Mouse (Mus musculus): ENCODE measurements around the gene Lrrc25. TPM values are rescaled to one million over a fixed set of nuclear protein-coding genes. Genes with fewer than 3 reads are reported as not detected.

Lrrc25 gene
- polyA plus RNA-seq, 2 experiments, result 3.2 to 3.5 TPM

- DNase-seq (ENCODE audit: low spot score), result no peak
- no peak overlapping the region for H3K9ac ChIP-seq (ENCODE audit: low read depth, low read length, severe bottlenecking)
- no peaks in the 10 kb centered on the region for H3K9me3 ChIP-seq (ENCODE audit: control insufficient read depth, low read length)
- H3K4me2 ChIP-seq (replicated peaks; ENCODE audit: low read depth, low read length, severe bottlenecking), result no peak overlapping the region
- H3K36me3 ChIP-seq (ENCODE audit: control insufficient read depth, insufficient read depth, low read length), result peaks cover 47% of the 10 kb centered on the region
- no peaks in the 10 kb centered on the region for H3K27me3 ChIP-seq (ENCODE audit: control insufficient read depth, insufficient read depth, low read length)
- WGBS, result 64% methylated on average over 3 of the region's 3 CpGs
- 0 out of 2 replicates have a peak overlapping the region, but pooled peaks have one; percentile 61 for H3K27ac ChIP-seq (replicated peaks; ENCODE audit: low read depth, low read length)
- no peak for ATAC-seq (ENCODE audit: low FRiP score, low read depth)
- TF ChIP-seq POLR2A (IDR thresholded peaks at IDR 0.05; ENCODE audit: borderline replicate concordance, extremely low read depth, insufficient read depth, insufficient read length), result no peak
- peaks cover 29% of the 10 kb centered on the region for H3K4me1 ChIP-seq (ENCODE audit: control insufficient read depth, insufficient read depth, low read length)
- no peak overlapping the region for H3K4me3 ChIP-seq (replicated peaks; ENCODE audit: low read length)
Measured at GRCm38 (mm10) chr8:70648921-70649320, 33.0 kb downstream of the Lrrc25 start.

GRCm38 (mm10) chr8:70649324-70649723, 33.4 kb downstream of the Lrrc25 start:
- H3K36me3 ChIP-seq (ENCODE audit: control insufficient read depth, insufficient read depth, low read length), result peaks cover 51% of the 10 kb centered on the region
- H3K4me1 ChIP-seq (ENCODE audit: control insufficient read depth, insufficient read depth, low read length), result peaks cover 29% of the 10 kb centered on the region
- TF ChIP-seq POLR2A (IDR thresholded peaks at IDR 0.05; ENCODE audit: borderline replicate concordance, extremely low read depth, insufficient read depth, insufficient read length), result no peak
- 70% methylated on average over 4 of the region's 4 CpGs for WGBS
- peak; percentile 16; the same call in 1 of the 2 replicates for ATAC-seq (ENCODE audit: low FRiP score, low read depth)
- no peak overlapping the region for H3K4me2 ChIP-seq (replicated peaks; ENCODE audit: low read depth, low read length, severe bottlenecking)
- peak; percentile 86 for DNase-seq (ENCODE audit: low spot score)
- no peaks in the 10 kb centered on the region for H3K27me3 ChIP-seq (ENCODE audit: control insufficient read depth, insufficient read depth, low read length)
- H3K9ac ChIP-seq (ENCODE audit: low read depth, low read length, severe bottlenecking), result no peak overlapping the region
- H3K4me3 ChIP-seq (replicated peaks; ENCODE audit: low read length), result no peak overlapping the region
- no peaks in the 10 kb centered on the region for H3K9me3 ChIP-seq (ENCODE audit: control insufficient read depth, low read length)
- H3K27ac ChIP-seq (replicated peaks; ENCODE audit: low read depth, low read length), result peak overlapping the region; percentile 61; the same call in 1 of the 2 replicates

DNA sequence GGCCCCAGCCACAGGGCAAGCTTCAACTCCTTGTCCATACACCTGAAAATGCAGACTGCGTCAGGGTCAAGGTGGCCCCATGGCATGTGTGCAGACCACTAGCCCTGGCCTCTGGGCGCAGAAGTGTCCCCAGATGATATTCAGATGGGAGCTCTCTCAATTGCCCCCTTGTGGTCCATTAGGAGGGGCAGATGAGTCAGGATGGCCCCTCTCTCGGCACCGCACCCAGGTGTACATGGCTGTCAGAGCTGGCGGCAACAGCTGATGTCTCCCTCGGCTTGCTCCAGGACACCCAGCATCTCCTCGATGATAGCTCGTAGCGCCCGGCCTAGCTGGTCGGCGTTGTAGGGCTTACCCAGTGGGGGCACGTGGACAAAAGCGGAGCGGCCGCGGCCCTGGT, 34.4 kb downstream of the Lrrc25 start:
- no peak overlapping the region for H3K9ac ChIP-seq (ENCODE audit: low read depth, low read length, severe bottlenecking)
- TF ChIP-seq POLR2A (IDR thresholded peaks at IDR 0.05; ENCODE audit: borderline replicate concordance, extremely low read depth, insufficient read depth, insufficient read length), result no peak
- H3K9me3 ChIP-seq (ENCODE audit: control insufficient read depth, low read length), result no peaks in the 10 kb centered on the region
- DNase-seq (ENCODE audit: low spot score) (no peak), ATAC-seq (ENCODE audit: low FRiP score, low read depth) (no peak)
- H3K4me1 ChIP-seq (ENCODE audit: control insufficient read depth, insufficient read depth, low read length), result peaks cover 29% of the 10 kb centered on the region
- no peak overlapping the region for H3K27ac ChIP-seq (replicated peaks; ENCODE audit: low read depth, low read length)
- H3K4me3 ChIP-seq (replicated peaks; ENCODE audit: low read length), result no peak overlapping the region
- no peak overlapping the region for H3K4me2 ChIP-seq (replicated peaks; ENCODE audit: low read depth, low read length, severe bottlenecking)
- H3K36me3 ChIP-seq (ENCODE audit: control insufficient read depth, insufficient read depth, low read length), result peaks cover 59% of the 10 kb centered on the region
- 92% methylated on average over 17 of the region's 17 CpGs for WGBS
- no peaks in the 10 kb centered on the region for H3K27me3 ChIP-seq (ENCODE audit: control insufficient read depth, insufficient read depth, low read length)

DNA sequence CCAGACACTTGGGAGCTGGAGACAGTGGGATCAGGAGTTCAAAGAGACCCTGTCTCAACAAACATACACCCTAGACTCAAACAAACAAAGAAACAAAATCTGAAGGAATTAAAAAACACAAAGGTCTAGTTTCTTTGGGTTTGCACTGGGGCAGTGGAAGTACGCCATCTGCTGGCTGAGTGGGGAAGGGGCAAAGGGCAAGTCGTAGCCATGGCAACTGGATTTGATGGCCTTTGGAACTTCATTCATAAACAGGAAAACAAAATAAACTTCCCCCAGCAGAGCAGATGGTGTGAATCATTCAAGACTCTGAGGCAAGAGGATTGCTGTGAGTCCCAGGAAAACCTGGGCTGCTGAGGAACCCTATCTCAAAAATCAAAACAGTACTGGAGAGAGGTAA, 37.3 kb downstream of the Lrrc25 start:
- TF ChIP-seq POLR2A (IDR thresholded peaks at IDR 0.05; ENCODE audit: borderline replicate concordance, extremely low read depth, insufficient read depth, insufficient read length), result no peak
- peaks cover 73% of the 10 kb centered on the region for H3K36me3 ChIP-seq (ENCODE audit: control insufficient read depth, insufficient read depth, low read length)

DNA sequence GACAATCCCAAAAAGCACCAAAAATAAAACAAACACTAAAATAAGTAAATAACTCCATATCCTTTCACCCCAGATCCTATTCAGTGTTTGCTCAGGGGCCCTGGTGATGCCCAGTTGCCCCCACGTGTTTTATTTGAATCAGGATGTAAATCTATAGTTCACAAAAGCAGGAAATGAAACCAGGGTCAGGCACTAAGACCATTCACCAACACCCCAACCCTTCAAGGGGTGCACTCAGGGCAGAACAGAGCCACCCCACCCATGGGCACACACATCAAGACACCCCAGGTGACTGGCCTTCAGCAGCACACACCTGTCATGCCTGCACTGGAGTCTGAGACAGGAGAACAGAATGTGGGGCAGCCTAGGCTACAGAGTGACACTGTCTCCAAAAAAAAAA, 38.2 kb downstream of the Lrrc25 start:
- TF ChIP-seq POLR2A (IDR thresholded peaks at IDR 0.05; ENCODE audit: borderline replicate concordance, extremely low read depth, insufficient read depth, insufficient read length), result no peak
- no peaks in the 10 kb centered on the region for H3K27me3 ChIP-seq (ENCODE audit: control insufficient read depth, insufficient read depth, low read length)
- H3K9ac ChIP-seq (ENCODE audit: low read depth, low read length, severe bottlenecking), result no peak overlapping the region
- H3K27ac ChIP-seq (replicated peaks; ENCODE audit: low read depth, low read length), result no peak overlapping the region
- H3K4me2 ChIP-seq (replicated peaks; ENCODE audit: low read depth, low read length, severe bottlenecking), result no peak overlapping the region
- no peak overlapping the region for H3K4me3 ChIP-seq (replicated peaks; ENCODE audit: low read length)
- H3K36me3 ChIP-seq (ENCODE audit: control insufficient read depth, insufficient read depth, low read length), result peaks cover 69% of the 10 kb centered on the region
- DNase-seq (ENCODE audit: low spot score) (no peak), ATAC-seq (ENCODE audit: low FRiP score, low read depth) (no peak)
- 76% methylated on average over 1 of the region's 1 CpGs for WGBS
- H3K4me1 ChIP-seq (ENCODE audit: control insufficient read depth, insufficient read depth, low read length), result peaks cover 13% of the 10 kb centered on the region
- no peaks in the 10 kb centered on the region for H3K9me3 ChIP-seq (ENCODE audit: control insufficient read depth, low read length)

More for the DNA sequence above, 37.3 kb downstream of the Lrrc25 start:
- Histone ChIP-seq H3K4me2 (replicated peaks; ENCODE audit: low read depth, low read length, severe bottlenecking) (no peak overlapping the region), H3K9me3 (ENCODE audit: control insufficient read depth, low read length) (no peaks in the 10 kb centered on the region), H3K9ac (ENCODE audit: low read depth, low read length, severe bottlenecking) (no peak overlapping the region), H3K27me3 (ENCODE audit: control insufficient read depth, insufficient read depth, low read length) (no peaks in the 10 kb centered on the region), H3K4me1 (ENCODE audit: control insufficient read depth, insufficient read depth, low read length) (peaks cover 13% of the 10 kb centered on the region), H3K4me3 (replicated peaks; ENCODE audit: low read length) (no peak overlapping the region), H3K27ac (replicated peaks; ENCODE audit: low read depth, low read length) (no peak overlapping the region)
- ATAC-seq (ENCODE audit: low FRiP score, low read depth) (no peak), DNase-seq (ENCODE audit: low spot score) (no peak)
- WGBS, result 70% methylated on average over 2 of the region's 2 CpGs

GRCm38 (mm10) chr8:70655469-70655868, 39.5 kb downstream of the Lrrc25 start:
- Histone ChIP-seq H3K27ac (replicated peaks; ENCODE audit: low read depth, low read length) (no peak overlapping the region), H3K4me2 (replicated peaks; ENCODE audit: low read depth, low read length, severe bottlenecking) (no peak overlapping the region), H3K9ac (ENCODE audit: low read depth, low read length, severe bottlenecking) (no peak overlapping the region), H3K36me3 (ENCODE audit: control insufficient read depth, insufficient read depth, low read length) (peaks cover 57% of the 10 kb centered on the region), H3K27me3 (ENCODE audit: control insufficient read depth, insufficient read depth, low read length) (no peaks in the 10 kb centered on the region), H3K9me3 (ENCODE audit: control insufficient read depth, low read length) (no peaks in the 10 kb centered on the region), H3K4me3 (replicated peaks; ENCODE audit: low read length) (no peak overlapping the region), H3K4me1 (ENCODE audit: control insufficient read depth, insufficient read depth, low read length) (peaks cover 9% of the 10 kb centered on the region)
- 57% methylated on average over 2 of the region's 2 CpGs for WGBS
- DNase-seq (ENCODE audit: low spot score) (no peak), ATAC-seq (ENCODE audit: low FRiP score, low read depth) (no peak)
- TF ChIP-seq POLR2A (IDR thresholded peaks at IDR 0.05; ENCODE audit: borderline replicate concordance, extremely low read depth, insufficient read depth, insufficient read length), result no peak

All from limb, embryonic 14.5 days (tissue).